22 mouse cellular contexts compared by ENCODE assay signal in the genomic region with DNA sequence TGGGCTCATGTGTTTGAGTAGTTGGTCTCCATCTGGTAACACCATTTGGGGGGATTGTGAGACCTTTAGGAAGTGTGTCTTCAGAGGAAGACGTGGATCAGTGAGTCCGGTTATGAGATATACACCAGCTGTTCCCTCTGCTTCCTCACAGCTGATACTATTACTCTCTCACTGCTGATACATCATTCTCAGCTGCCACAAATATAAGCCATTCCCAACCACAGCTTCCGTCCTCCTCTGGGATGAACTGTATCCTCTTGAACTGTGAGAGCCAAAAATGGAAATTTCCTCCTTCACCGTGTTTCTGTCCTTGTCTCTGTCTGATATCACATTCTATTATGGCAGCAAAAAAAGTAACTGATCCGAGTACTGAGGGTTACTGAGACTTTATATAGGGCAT. TPM values are rescaled to one million over a fixed set of nuclear protein-coding genes. Genes with fewer than 3 reads are reported as not detected.
DNase-seq lines count a peak whose midpoint lies in the region; ATAC-seq and TF ChIP-seq lines count a peak whose summit lies in the region.
"Had no signal": no experiment of that assay in that cellular context is flagged by ENCODE, and none has a peak within 500 bp of the region (broad histone marks: within the 10 kb centered on the region; RNA-seq: fewer than 3 reads in every experiment).

No protein-coding gene starts in this region.

- H3K9me3 ChIP-seq in midbrain, embryonic 11.5 days (ENCODE audit: control insufficient read depth, low read length): no peaks in the 10 kb centered on the region
- H3K9me3 ChIP-seq in midbrain, embryonic 14.5 days (ENCODE audit: control insufficient read depth, low read length): no peaks in the 10 kb centered on the region
- H3K9me3 ChIP-seq: embryonic facial prominence, embryonic 12.5 days; embryonic facial prominence, embryonic 15.5 days; forebrain, embryonic 12.5 days; heart, embryonic 10.5 days; heart, embryonic 13.5 days; hindbrain, embryonic 12.5 days; hindbrain, embryonic 15.5 days had no signal

- TF ChIP-seq POLR2A in myocyte (IDR thresholded peaks at IDR 0.05; ENCODE audit: insufficient read length, low read depth): no peak

- WGBS in midbrain, embryonic 11.5 days: 90% methylated on average over 5 of the region's 5 CpGs
- WGBS in midbrain, embryonic 14.5 days: 87% methylated on average over 5 of the region's 5 CpGs

- H3K27ac ChIP-seq in midbrain, embryonic 11.5 days (ENCODE audit: low read depth, low read length): no peak overlapping the region
- H3K27ac ChIP-seq in midbrain, embryonic 14.5 days (replicated peaks; ENCODE audit: low read depth, low read length): no peak overlapping the region
- H3K27ac ChIP-seq: embryonic facial prominence, embryonic 12.5 days; embryonic facial prominence, embryonic 15.5 days; forebrain, embryonic 12.5 days; heart, adult 2 months; heart, embryonic 10.5 days; heart, embryonic 13.5 days; hindbrain, embryonic 12.5 days; hindbrain, embryonic 15.5 days had no signal

- H3K36me3 ChIP-seq in midbrain, embryonic 11.5 days (ENCODE audit: control insufficient read depth, insufficient read depth, low read length): no peaks in the 10 kb centered on the region
- H3K36me3 ChIP-seq in midbrain, embryonic 14.5 days (ENCODE audit: control insufficient read depth, insufficient read depth, low read length): no peaks in the 10 kb centered on the region
- H3K36me3 ChIP-seq in myocyte (ENCODE audit: control insufficient read depth, insufficient read depth): no peaks in the 10 kb centered on the region
- H3K36me3 ChIP-seq: embryonic facial prominence, embryonic 12.5 days; embryonic facial prominence, embryonic 15.5 days; forebrain, embryonic 12.5 days; heart, embryonic 10.5 days; heart, embryonic 13.5 days; hindbrain, embryonic 12.5 days; hindbrain, embryonic 15.5 days had no signal

- intact Hi-C loops in heart, postnatal 14 days (cut with DNase I): loop anchor here (5.0 kb wide), 1 partner anchor 89 kb away; no protein-coding TSS in a partner anchor

- no peak overlapping the region for H3K4me3 ChIP-seq in midbrain, embryonic 11.5 days (ENCODE audit: low read depth, low read length)
- H3K4me3 ChIP-seq in midbrain, embryonic 14.5 days (replicated peaks; ENCODE audit: low read depth, low read length): no peak overlapping the region
- no peak overlapping the region for H3K4me3 ChIP-seq in myocyte
- H3K4me3 ChIP-seq: embryonic facial prominence, embryonic 12.5 days; embryonic facial prominence, embryonic 15.5 days; forebrain, embryonic 12.5 days; heart, adult 2 months; heart, embryonic 10.5 days; heart, embryonic 13.5 days; hindbrain, embryonic 12.5 days; hindbrain, embryonic 15.5 days had no signal

- no peaks in the 10 kb centered on the region for H3K79me2 ChIP-seq in myocyte (ENCODE audit: control insufficient read depth, insufficient read depth)

- no peak overlapping the region for H3K9ac ChIP-seq in midbrain, embryonic 11.5 days (ENCODE audit: low read length)
- H3K9ac ChIP-seq in midbrain, embryonic 14.5 days (replicated peaks; ENCODE audit: low read length): no peak overlapping the region
- H3K9ac ChIP-seq: embryonic facial prominence, embryonic 12.5 days; embryonic facial prominence, embryonic 15.5 days; forebrain, embryonic 12.5 days; heart, embryonic 13.5 days; hindbrain, embryonic 12.5 days; hindbrain, embryonic 15.5 days had no signal

- H3K4me1 ChIP-seq in midbrain, embryonic 11.5 days (ENCODE audit: control insufficient read depth, insufficient read depth, low read length): no peaks in the 10 kb centered on the region
- H3K4me1 ChIP-seq in midbrain, embryonic 14.5 days (ENCODE audit: control insufficient read depth, insufficient read depth, low read length): no peaks in the 10 kb centered on the region
- H3K4me1 ChIP-seq: hindbrain, embryonic 12.5 days had no signal

- DNase-seq in heart, adult 11 months: peak; percentile 64
- no peak for DNase-seq in heart, postnatal 14 days
- DNase-seq in midbrain, embryonic 11.5 days (ENCODE audit: low spot score, missing footprints): peak; percentile 59
- DNase-seq in midbrain, embryonic 14.5 days: no peak
- no peak for DNase-seq in urinary bladder, postnatal 36 days (ENCODE audit: low spot score in 2 of 2)
- DNase-seq: adrenal gland, adult 8-10 months; adrenal gland, postnatal 25 days; cerebellum, adult 18-20 months; cerebellum, adult 9-10 months; cerebellum, postnatal 25 days; gastrocnemius, postnatal 25 days; heart, adult 2 months had no signal

- no peak overlapping the region for H3K4me2 ChIP-seq in midbrain, embryonic 11.5 days
- H3K4me2 ChIP-seq in midbrain, embryonic 14.5 days (ENCODE audit: low read length): no peak overlapping the region
- no peak overlapping the region for H3K4me2 ChIP-seq in myocyte (ENCODE audit: low read depth)
- H3K4me2 ChIP-seq: embryonic facial prominence, embryonic 12.5 days; embryonic facial prominence, embryonic 15.5 days; forebrain, embryonic 12.5 days; heart, embryonic 13.5 days; hindbrain, embryonic 12.5 days; hindbrain, embryonic 15.5 days had no signal

- no peak overlapping the region for H3ac ChIP-seq in myocyte (ENCODE audit: control insufficient read depth, insufficient read length)

- H3K27me3 ChIP-seq in midbrain, embryonic 11.5 days (ENCODE audit: control insufficient read depth, insufficient read depth, low read length): no peaks in the 10 kb centered on the region
- H3K27me3 ChIP-seq in midbrain, embryonic 14.5 days (ENCODE audit: control insufficient read depth, insufficient read depth, low read length): no peaks in the 10 kb centered on the region
- no peaks in the 10 kb centered on the region for H3K27me3 ChIP-seq in myocyte (ENCODE audit: control insufficient read depth, insufficient read depth, insufficient read length)
- H3K27me3 ChIP-seq: embryonic facial prominence, embryonic 12.5 days; embryonic facial prominence, embryonic 15.5 days; forebrain, embryonic 12.5 days; heart, embryonic 13.5 days; hindbrain, embryonic 12.5 days; hindbrain, embryonic 15.5 days had no signal

- ATAC-seq in midbrain, embryonic 11.5 days (ENCODE audit: low FRiP score): no peak
- no peak for ATAC-seq in midbrain, embryonic 14.5 days (ENCODE audit: low FRiP score, low TSS enrichment)
- ATAC-seq: activated CD4-positive, CD25-positive, alpha-beta regulatory T cell, adult 4 months; forebrain, embryonic 16.5 days had no signal

TF ChIP-seq in myocyte, 11 proteins besides CTCF, POLR2A, EP300 and RAD21:
- peak; percentile 38 for TF ChIP-seq TCF12 (IDR thresholded peaks at IDR 0.05; ENCODE audit: insufficient read depth, poor library complexity, severe bottlenecking)
- TF ChIP-seq MYOD1 (IDR thresholded peaks at IDR 0.05; ENCODE audit: control insufficient read depth in 1 of 3, insufficient read length in 2 of 3, low read depth in 2 of 3): peak; percentile 38 to 88 (median 78)
- TF ChIP-seq MAX (IDR thresholded peaks at IDR 0.05; ENCODE audit: low read depth): no peak
- no peak for TF ChIP-seq CEBPB (IDR thresholded peaks at IDR 0.05; ENCODE audit: insufficient read depth, poor library complexity, severe bottlenecking)
- TF ChIP-seq USF1 (IDR thresholded peaks at IDR 0.05; ENCODE audit: low read depth): no peak
- peak; percentile 90 for TF ChIP-seq SRF (IDR thresholded peaks at IDR 0.05; ENCODE audit: control insufficient read depth, insufficient read length, low read depth)
- no peak for TF ChIP-seq POLR2AphosphoS2 (IDR thresholded peaks at IDR 0.05; ENCODE audit: insufficient read length, low read depth)
- peak in 1 of 3 experiments; percentile 54 for TF ChIP-seq MYOG (IDR thresholded peaks at IDR 0.05; ENCODE audit: control insufficient read depth in 1 of 3, insufficient read depth in 1 of 3, insufficient read length in 2 of 3, low read depth in 2 of 3)
- TF ChIP-seq TCF3 (IDR thresholded peaks at IDR 0.05; ENCODE audit: insufficient read length, low read depth): peak; percentile 68
- no peak for TF ChIP-seq REST (IDR thresholded peaks at IDR 0.05; ENCODE audit: insufficient read depth, insufficient read length)
- TF ChIP-seq E2F4 (IDR thresholded peaks at IDR 0.05; ENCODE audit: insufficient read depth): no peak

RNA-seq across cellular contexts. Expression of gene Ripor2, which starts 28.9 kb away (rescaled TPM):
- 1 to 10 TPM; 8.9 to 9.2 TPM for total RNA-seq in heart, postnatal 14 days (2021)
- polyA plus RNA-seq in midbrain, embryonic 11.5 days (2014; fragmentation: Nextera tagmentation; extraction: Ambion mirVana): 9.2 and 11.1 TPM in 2 replicates
- 31.2 and 33.4 TPM in 2 replicates for polyA plus RNA-seq in midbrain, embryonic 14.5 days (2014; fragmentation: Nextera tagmentation; extraction: Ambion mirVana)
- polyA plus RNA-seq in myocyte (2012; fragmentation: generic; extraction: Trizol): 1.3 TPM

Comparison
In these comparisons a context has a peak if more than half of its experiments do, and no peak if none do; other contexts are left out.
1. DNase-seq: peak in heart, adult 11 months (single experiment) and midbrain, embryonic 11.5 days (single experiment); none in heart, postnatal 14 days (0 of 2), midbrain, embryonic 14.5 days (single experiment) and urinary bladder, postnatal 36 days (0 of 2).